Mouse (Mus musculus): ENCODE data around the gene Zfp800. TPM values are rescaled to one million over a fixed set of nuclear protein-coding genes. Genes with fewer than 3 reads are reported as not detected.
A peak's percentile ranks its signal among the peaks of the same experiment; 100 is the strongest.

The Zfp800 gene
- total RNA-seq, 2 experiments from 2014 or later = 15.5 to 17.3 TPM

GRCm38 (mm10) chr6:28326720-28327119, 71.1 kb downstream of the Zfp800 start:
- intact Hi-C loops (cut with DNase I) = no loop called here
- no peak for DNase-seq (ENCODE audit: low spot score in 2 of 2)

GRCm38 (mm10) chr6:28322399-28322798, 75.4 kb downstream of the Zfp800 start:
- intact Hi-C loops (cut with DNase I) = no loop called here

GRCm38 (mm10) chr6:28319648-28320270, 78.0 kb downstream of the Zfp800 start:
- intact Hi-C loops (cut with DNase I) = no loop called here
- no peak for DNase-seq (ENCODE audit: low spot score in 2 of 2)

More at GRCm38 (mm10) chr6:28322399-28322798, 75.4 kb downstream of the Zfp800 start:
- DNase-seq (ENCODE audit: low spot score in 2 of 2) = no peak

- no peak for DNase-seq (ENCODE audit: low spot score in 2 of 2)
- intact Hi-C loops (cut with DNase I) = no loop called here
Observed at GRCm38 (mm10) chr6:28318820-28319573, 78.8 kb downstream of the Zfp800 start.

GRCm38 (mm10) chr6:28315208-28315607, 82.6 kb downstream of the Zfp800 start:
- DNase-seq (ENCODE audit: low spot score in 2 of 2) = no peak
- intact Hi-C loops (cut with DNase I) = no loop called here

- intact Hi-C loops (cut with DNase I) = no loop called here
Observed at GRCm38 (mm10) chr6:28312067-28312466, 85.7 kb downstream of the Zfp800 start.

GRCm38 (mm10) chr6:28309692-28310091, 88.1 kb downstream of the Zfp800 start:
- intact Hi-C loops (cut with DNase I) = no loop called here
- DNase-seq (ENCODE audit: low spot score in 2 of 2) = no peak

More at GRCm38 (mm10) chr6:28312067-28312466, 85.7 kb downstream of the Zfp800 start:
- DNase-seq (ENCODE audit: low spot score in 2 of 2) = no peak

GRCm38 (mm10) chr6:28308929-28309328, 88.9 kb downstream of the Zfp800 start:
- intact Hi-C loops (cut with DNase I) = no loop called here
- no peak for DNase-seq (ENCODE audit: low spot score in 2 of 2)

GRCm38 (mm10) chr6:28306702-28307101, 91.1 kb downstream of the Zfp800 start:
- no peak for DNase-seq (ENCODE audit: low spot score in 2 of 2)
- intact Hi-C loops (cut with DNase I) = no loop called here

- intact Hi-C loops (cut with DNase I) = no loop called here
- no peak for DNase-seq (ENCODE audit: low spot score in 2 of 2)
Observed at GRCm38 (mm10) chr6:28296306-28296705, 101.5 kb downstream of the Zfp800 start.

GRCm38 (mm10) chr6:28295581-28295980, 102.2 kb downstream of the Zfp800 start:
- DNase-seq (ENCODE audit: low spot score in 2 of 2) = no peak
- intact Hi-C loops (cut with DNase I) = no loop called here

GRCm38 (mm10) chr6:28292810-28293209, 105.0 kb downstream of the Zfp800 start:
- DNase-seq (ENCODE audit: low spot score in 2 of 2) = no peak
- intact Hi-C loops (cut with DNase I) = no loop called here

GRCm38 (mm10) chr6:28279886-28280285, 117.9 kb downstream of the Zfp800 start:
- intact Hi-C loops (cut with DNase I) = no loop called here
- DNase-seq (ENCODE audit: low spot score in 2 of 2) = peak; percentile 22 to 48

- DNase-seq (ENCODE audit: low spot score in 2 of 2) = no peak
- intact Hi-C loops (cut with DNase I) = no loop called here
Observed at GRCm38 (mm10) chr6:28262198-28262621, 135.6 kb downstream of the Zfp800 start.

- intact Hi-C loops (cut with DNase I) = no loop called here
- DNase-seq (ENCODE audit: low spot score in 2 of 2) = peak; percentile 69 to 85
Observed at GRCm38 (mm10) chr6:28261307-28262197, 136.3 kb downstream of the Zfp800 start.

- intact Hi-C loops (cut with DNase I) = no loop called here
- peak in 1 of 2 experiments; percentile 18 for DNase-seq (ENCODE audit: low spot score in 2 of 2)
Observed at GRCm38 (mm10) chr6:28260425-28261191, 137.2 kb downstream of the Zfp800 start.

- intact Hi-C loops (cut with DNase I) = no loop called here
Observed at GRCm38 (mm10) chr6:28259750-28260149, 138.1 kb downstream of the Zfp800 start.

GRCm38 (mm10) chr6:28258440-28258839, 139.4 kb downstream of the Zfp800 start:
- intact Hi-C loops (cut with DNase I) = no loop called here
- no peak for DNase-seq (ENCODE audit: low spot score in 2 of 2)

More at GRCm38 (mm10) chr6:28259750-28260149, 138.1 kb downstream of the Zfp800 start:
- no peak for DNase-seq (ENCODE audit: low spot score in 2 of 2)

- DNase-seq (ENCODE audit: low spot score in 2 of 2) = no peak
- intact Hi-C loops (cut with DNase I) = no loop called here
Observed at GRCm38 (mm10) chr6:28257772-28258171, 140.0 kb downstream of the Zfp800 start.

All from left cerebral cortex, postnatal 14 days (tissue).